Mouse (Mus musculus) adrenal gland, postnatal 14 days (tissue): ENCODE results near the gene Lyg1. TPM values are rescaled to one million over a fixed set of nuclear protein-coding genes. Genes with fewer than 3 reads are reported as not detected.

Experiments
- DNase-seq: peaks from one replicate; pipeline ENCODE4 v3.0.0; 2021; ENCODE audit warnings: mixed read lengths
- total RNA-seq: library from RNA; stranded (reverse); gene quantifications from 2 replicates; pipeline ENCODE4 v1.2.3, GENCODE M21; 2021

Lyg1 gene
- total RNA-seq, 1 experiment from 2014 or later, result not detected

DNA sequence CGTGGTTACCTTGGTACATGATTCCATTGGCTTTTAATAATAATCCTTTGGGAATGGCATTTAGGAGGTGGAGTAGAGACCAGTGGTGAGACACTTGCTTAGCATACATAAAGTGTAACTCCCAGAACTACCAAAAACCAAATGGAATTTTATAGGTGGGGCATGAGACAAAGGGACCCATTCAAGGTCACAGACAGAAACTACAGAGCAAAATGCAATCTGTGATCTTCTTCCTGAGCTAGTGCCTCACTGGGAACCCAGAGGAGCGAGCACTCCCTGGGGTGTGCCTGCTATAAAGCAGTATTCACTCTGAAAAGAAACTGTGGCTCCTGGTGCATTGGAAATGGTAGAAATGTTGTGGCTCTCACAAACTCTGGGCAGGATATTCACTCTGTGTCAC lies 8.7 kb downstream of the Lyg1 start:
- no peak for DNase-seq

GRCm38 (mm10) chr1:37931806-37932205 lies 25.8 kb downstream of the Lyg1 start:
- DNase-seq, result peak; percentile 84

- DNase-seq, result no peak
These were observed 31.6 kb downstream of the Lyg1 start for GRCm38 (mm10) chr1:37925971-37926370.

DNA sequence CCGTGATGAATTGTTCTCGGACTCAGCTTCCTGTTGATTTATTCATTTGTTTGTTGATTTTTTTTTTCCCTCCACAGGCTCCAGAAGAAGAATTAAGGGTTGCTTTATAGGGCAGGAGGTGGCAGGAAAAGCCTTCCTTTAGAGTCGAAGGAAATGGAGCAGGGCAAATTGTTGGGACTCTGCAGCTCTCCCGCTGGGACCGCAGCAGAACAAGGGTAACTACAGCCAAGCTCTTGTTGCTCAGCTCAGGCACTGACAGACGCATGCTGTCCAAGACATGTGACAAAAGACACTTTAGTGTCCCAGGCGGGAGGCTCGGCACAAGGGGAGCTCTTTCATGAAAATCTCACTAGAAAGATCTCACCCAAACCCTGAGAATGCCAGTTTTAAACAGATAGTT lies 35.0 kb downstream of the Lyg1 start:
- no peak for DNase-seq

DNA sequence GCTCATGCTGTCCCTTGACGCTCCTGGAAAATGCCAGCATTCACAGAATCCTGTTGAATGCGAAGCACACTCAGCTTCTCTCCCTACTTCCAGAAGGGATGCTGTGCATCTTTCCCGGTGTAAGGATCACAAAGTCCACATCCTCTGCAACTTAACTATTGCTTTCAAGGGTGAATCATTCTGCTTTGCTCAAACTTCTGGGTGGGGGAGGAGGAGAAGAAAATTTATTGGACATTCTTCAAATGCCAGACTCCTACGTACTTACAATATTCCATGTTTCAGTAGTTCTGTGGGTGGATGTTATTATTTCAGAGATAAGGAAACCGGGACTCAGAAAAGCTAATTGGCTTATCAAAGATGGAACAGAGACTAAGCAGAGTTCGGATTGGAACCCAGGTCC lies 39.5 kb downstream of the Lyg1 start:
- no peak for DNase-seq

DNA sequence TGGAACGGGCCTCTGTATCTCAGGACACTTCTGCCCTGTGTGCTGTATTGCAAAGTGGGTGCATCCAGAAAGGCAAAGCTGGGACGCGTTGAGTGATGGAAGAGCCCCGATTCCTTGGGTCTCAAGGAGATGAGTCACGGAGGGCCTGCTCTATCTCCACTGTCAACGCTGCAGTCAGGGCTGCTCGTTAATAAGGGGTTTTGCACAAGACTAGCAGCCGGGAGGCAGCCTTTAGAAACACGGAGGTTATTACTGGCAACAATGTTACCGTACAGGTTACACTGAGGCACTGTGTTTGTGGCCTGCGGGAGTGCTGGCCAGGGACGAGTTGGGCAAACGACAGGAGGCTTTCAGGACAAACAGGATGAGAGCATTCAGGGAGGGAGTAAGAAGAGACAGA lies 39.9 kb downstream of the Lyg1 start:
- DNase-seq, result no peak

- no peak for DNase-seq
These were observed 41.2 kb downstream of the Lyg1 start, which contains the start of gene Lyg2 for GRCm38 (mm10) chr1:37916393-37916792. Lyg2 (minus strand) TSS chr1:37916493.

DNA sequence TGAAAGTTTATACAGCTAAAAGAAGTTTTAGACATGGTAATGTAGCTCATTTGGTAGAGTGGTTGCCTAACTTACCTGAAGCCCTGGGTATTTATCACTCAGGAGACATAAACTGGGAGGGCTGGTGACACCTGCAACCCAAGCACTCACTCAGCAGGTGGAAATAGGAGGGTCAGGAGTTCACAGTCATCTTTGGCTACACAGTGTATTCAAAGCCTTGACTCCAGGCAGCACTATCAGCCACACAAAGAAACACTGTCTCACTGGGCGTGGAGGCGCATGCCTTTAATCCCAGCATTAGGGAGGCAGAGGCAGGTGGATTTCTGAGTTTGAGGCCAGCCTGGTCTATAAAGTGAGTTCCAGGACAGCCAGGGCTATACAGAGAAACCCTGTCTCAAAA lies 44.8 kb downstream of the Lyg1 start:
- no peak for DNase-seq

- DNase-seq, result peak; percentile 72
These were observed 54.4 kb downstream of the Lyg1 start for GRCm38 (mm10) chr1:37903178-37903577.

DNA sequence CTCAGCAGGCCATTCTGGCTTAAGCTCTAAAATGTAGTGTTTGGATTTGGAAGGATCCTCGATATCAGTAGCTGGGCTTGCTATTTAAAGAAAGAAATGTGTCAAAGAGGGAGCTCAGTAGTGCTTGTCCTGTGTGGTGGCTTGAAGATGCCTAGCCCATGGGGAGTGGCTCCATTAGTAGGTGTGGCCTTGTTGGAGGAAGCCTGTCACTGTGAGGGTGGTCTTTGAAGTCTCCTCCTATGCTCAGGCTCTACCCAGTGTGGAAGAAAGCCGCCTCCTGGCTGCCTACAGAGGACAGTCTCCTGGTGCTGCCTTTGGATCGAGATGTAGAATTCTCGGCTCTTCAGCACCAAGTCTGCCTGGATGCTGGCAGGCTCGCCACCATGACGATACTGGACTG lies 57.3 kb downstream of the Lyg1 start:
- no peak for DNase-seq

GRCm38 (mm10) chr1:37899816-37900215 lies 57.7 kb downstream of the Lyg1 start:
- DNase-seq, result no peak

Other genes starting within 250 kb of the Lyg1 start
- gene 2010300C02Rik, start 237.7 kb downstream of the Lyg1 start, total RNA-seq, result 3.1 and 3.2 TPM in 2 replicates
- gene Tsga10, start 91.3 kb downstream of the Lyg1 start, total RNA-seq, result 4.6 and 5.2 TPM in 2 replicates
- gene Lipt1, start 86.0 kb downstream of the Lyg1 start, total RNA-seq, result 18.4 and 19.3 TPM in 2 replicates
- gene Mitd1, start 67.3 kb downstream of the Lyg1 start, total RNA-seq, result 13.1 and 17.5 TPM in 2 replicates
- gene Mrpl30, start 67.3 kb downstream of the Lyg1 start, total RNA-seq, result 308 and 342 TPM in 2 replicates
- gene Lyg2, start 41.3 kb downstream of the Lyg1 start, total RNA-seq, result not detected in 2 replicates
- gene Txndc9, start 40.1 kb upstream of the Lyg1 start, total RNA-seq, result 68.2 and 69.0 TPM in 2 replicates
- gene Eif5b, start 40.3 kb upstream of the Lyg1 start, total RNA-seq, result 45.0 and 48.2 TPM in 2 replicates
- gene Rev1, start 172.0 kb upstream of the Lyg1 start, total RNA-seq, result 24.3 TPM in 2 replicates